Mouse (Mus musculus): ENCODE results near the gene Mob2. TPM values are rescaled to one million over a fixed set of nuclear protein-coding genes. Genes with fewer than 3 reads are reported as not detected.
A peak's percentile ranks its signal among the peaks of the same experiment; 100 is the strongest.

Mob2 gene
- polyA plus RNA-seq, 1 experiment from 2014 or later, result 57.8 TPM

GRCm38 (mm10) chr7:142045344-142045743 lies 15.5 kb downstream of the Mob2 start:
- no peaks in the 10 kb centered on the region for H3K9me3 ChIP-seq
- H3K36me3 ChIP-seq, result no peaks in the 10 kb centered on the region
- H3K27ac ChIP-seq, result peak overlapping the region; percentile 34; the same call in 1 of the 2 replicates
- no peak overlapping the region for H3K4me2 ChIP-seq (replicated peaks)
- 24% methylated on average over 2 of the region's 2 CpGs for WGBS
- ATAC-seq, result peak; percentile 44
- 0 out of 2 replicates have a peak, but pooled peaks cover 2% of the 10 kb centered on the region for H3K4me1 ChIP-seq (replicated peaks)
- no peak overlapping the region for H3K9ac ChIP-seq
- H3K27me3 ChIP-seq (replicated peaks), result no peaks in the 10 kb centered on the region
- H3K4me3 ChIP-seq (replicated peaks), result no peak overlapping the region

GRCm38 (mm10) chr7:142040756-142041155 lies 20.1 kb downstream of the Mob2 start:
- H3K4me3 ChIP-seq (replicated peaks), result no peak overlapping the region
- H3K27me3 ChIP-seq (replicated peaks), result no peaks in the 10 kb centered on the region
- no peak for ATAC-seq
- no peak overlapping the region for H3K27ac ChIP-seq
- no peaks in the 10 kb centered on the region for H3K36me3 ChIP-seq
- WGBS, result 80% methylated on average over 3 of the region's 3 CpGs
- H3K9ac ChIP-seq, result no peak overlapping the region
- H3K4me2 ChIP-seq (replicated peaks), result no peak overlapping the region
- no peaks in the 10 kb centered on the region for H3K9me3 ChIP-seq
- peaks cover 11% of the 10 kb centered on the region; the same call in 1 of the 2 replicates for H3K4me1 ChIP-seq (replicated peaks)

DNA sequence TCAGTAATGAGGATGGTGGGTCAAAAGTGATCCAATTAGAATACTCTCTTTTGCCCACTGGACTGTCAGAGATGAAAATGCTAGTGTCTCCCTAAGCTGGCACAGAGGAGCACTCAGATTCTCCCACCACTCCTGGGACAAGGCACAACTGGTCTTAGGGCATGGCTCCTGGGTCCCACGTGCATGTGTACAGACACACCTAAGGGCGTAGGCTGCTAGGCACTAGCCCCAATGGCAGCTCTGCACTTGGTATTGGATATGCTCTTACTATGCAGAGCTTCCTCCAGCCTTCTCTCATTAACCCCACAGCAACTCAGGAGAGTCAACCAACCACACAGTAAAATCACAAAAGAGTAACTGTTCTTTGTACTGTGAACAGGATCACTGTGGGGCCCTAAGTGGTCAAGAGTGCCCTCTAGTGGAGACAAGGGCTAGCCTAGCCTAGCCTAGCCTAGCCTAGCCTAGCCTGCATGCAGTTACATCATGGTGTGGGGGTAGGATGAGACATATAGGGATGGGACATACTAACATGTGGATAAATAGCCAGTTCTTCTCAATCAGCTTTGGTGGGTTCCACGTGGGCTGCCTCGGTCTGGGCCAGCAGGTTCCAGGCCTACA lies 23.2 kb downstream of the Mob2 start:
- Histone ChIP-seq H3K9ac (no peak overlapping the region), H3K4me1 (replicated peaks) (peaks cover 20% of the 10 kb centered on the region), H3K27me3 (replicated peaks) (no peaks in the 10 kb centered on the region), H3K9me3 (no peaks in the 10 kb centered on the region), H3K4me2 (replicated peaks) (no peak overlapping the region), H3K27ac (0 out of 2 replicates have a peak overlapping the region, but pooled peaks have one; percentile 9), H3K36me3 (no peaks in the 10 kb centered on the region), H3K4me3 (replicated peaks) (no peak overlapping the region)
- WGBS, result 75% methylated on average over 4 of the region's 4 CpGs
- peak; percentile 85 for ATAC-seq

DNA sequence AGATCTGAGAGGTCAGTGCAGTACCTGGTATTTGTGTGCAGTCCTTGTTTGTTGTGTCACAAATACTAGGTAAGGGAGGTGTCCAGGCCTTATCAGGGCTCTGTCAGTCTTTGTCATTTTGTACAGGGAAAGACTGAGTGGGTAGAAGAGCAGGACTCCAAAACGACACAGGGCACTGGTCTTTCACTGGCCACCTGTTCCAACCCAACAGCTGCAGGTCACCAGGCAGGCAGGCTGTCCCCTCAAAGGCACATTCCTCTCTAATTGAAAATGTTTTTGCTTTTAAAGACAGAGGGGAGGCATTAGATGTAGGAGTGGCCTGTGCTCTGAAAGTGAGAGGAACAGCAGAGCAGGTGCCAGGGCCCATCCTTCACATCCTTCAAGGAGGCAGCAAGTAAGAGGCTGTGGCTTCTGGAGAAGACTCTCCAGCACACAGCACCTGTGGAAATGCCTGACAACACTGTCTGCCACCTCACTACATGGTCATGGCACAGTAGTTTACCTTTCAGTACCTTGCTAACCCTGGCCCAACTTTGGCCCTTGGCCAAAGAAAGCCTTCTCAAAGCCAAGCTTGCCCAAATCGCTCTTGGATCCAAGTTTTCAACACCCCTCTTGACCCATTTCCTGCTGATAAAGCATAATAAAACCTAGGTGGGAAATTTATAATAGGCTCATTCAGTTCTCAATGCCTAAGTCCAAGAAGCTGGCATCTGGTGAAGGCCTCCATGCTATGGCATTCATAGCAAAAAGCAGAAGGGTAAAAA lies 25.6 kb downstream of the Mob2 start:
- no peak for ATAC-seq
- no peak overlapping the region for H3K27ac ChIP-seq

GRCm38 (mm10) chr7:142034198-142034597 lies 26.7 kb downstream of the Mob2 start:
- peak; percentile 48; the same call in 1 of the 2 replicates for ATAC-seq

More for the DNA sequence above, 25.6 kb downstream of the Mob2 start:
- no peaks in the 10 kb centered on the region for H3K9me3 ChIP-seq
- no peaks in the 10 kb centered on the region for H3K36me3 ChIP-seq
- 61% methylated on average over 2 of the region's 2 CpGs for WGBS
- H3K4me1 ChIP-seq (replicated peaks), result peaks cover 20% of the 10 kb centered on the region
- no peaks in the 10 kb centered on the region for H3K27me3 ChIP-seq (replicated peaks)
- no peak overlapping the region for H3K4me2 ChIP-seq (replicated peaks)
- H3K9ac ChIP-seq, result no peak overlapping the region
- no peak overlapping the region for H3K4me3 ChIP-seq (replicated peaks)

DNA sequence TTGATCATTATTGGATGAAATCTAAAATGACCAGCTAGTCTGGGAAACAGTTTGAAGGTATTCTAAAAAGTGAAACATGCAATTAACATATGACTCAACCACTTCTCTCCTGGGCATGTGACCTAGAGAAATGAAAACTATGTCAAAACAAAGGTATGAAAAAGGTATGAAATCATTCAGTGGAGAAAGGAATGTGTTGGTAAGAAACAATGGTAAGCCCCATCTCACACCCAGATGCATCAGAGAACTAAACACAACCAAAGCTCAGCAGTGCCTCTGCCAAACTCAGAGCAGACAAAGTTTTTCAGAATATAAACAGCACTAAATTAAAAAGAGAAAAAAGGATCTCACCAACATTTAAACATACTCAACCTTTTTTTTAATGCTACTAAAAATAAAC lies 30.8 kb downstream of the Mob2 start:
- H3K9ac ChIP-seq, result no peak overlapping the region
- H3K4me1 ChIP-seq (replicated peaks), result peaks cover 22% of the 10 kb centered on the region
- ATAC-seq, result no peak
- no peak overlapping the region for H3K4me3 ChIP-seq (replicated peaks)
- H3K36me3 ChIP-seq, result no peaks in the 10 kb centered on the region
- no peak overlapping the region for H3K27ac ChIP-seq
- H3K4me2 ChIP-seq (replicated peaks), result no peak overlapping the region
- H3K9me3 ChIP-seq, result no peaks in the 10 kb centered on the region
- no peaks in the 10 kb centered on the region for H3K27me3 ChIP-seq (replicated peaks)

More at GRCm38 (mm10) chr7:142034198-142034597, 26.7 kb downstream of the Mob2 start:
- 55% methylated on average over 2 of the region's 2 CpGs for WGBS
- Histone ChIP-seq H3K27me3 (replicated peaks) (no peaks in the 10 kb centered on the region), H3K36me3 (no peaks in the 10 kb centered on the region), H3K9me3 (no peaks in the 10 kb centered on the region), H3K4me3 (replicated peaks) (no peak overlapping the region), H3K4me2 (replicated peaks) (no peak overlapping the region), H3K4me1 (replicated peaks) (peaks cover 20% of the 10 kb centered on the region), H3K27ac (no peak overlapping the region), H3K9ac (no peak overlapping the region)

- Histone ChIP-seq H3K9ac (no peak overlapping the region), H3K4me2 (replicated peaks) (no peak overlapping the region)
Observed at GRCm38 (mm10) chr7:142025926-142026325, 34.9 kb downstream of the Mob2 start.

DNA sequence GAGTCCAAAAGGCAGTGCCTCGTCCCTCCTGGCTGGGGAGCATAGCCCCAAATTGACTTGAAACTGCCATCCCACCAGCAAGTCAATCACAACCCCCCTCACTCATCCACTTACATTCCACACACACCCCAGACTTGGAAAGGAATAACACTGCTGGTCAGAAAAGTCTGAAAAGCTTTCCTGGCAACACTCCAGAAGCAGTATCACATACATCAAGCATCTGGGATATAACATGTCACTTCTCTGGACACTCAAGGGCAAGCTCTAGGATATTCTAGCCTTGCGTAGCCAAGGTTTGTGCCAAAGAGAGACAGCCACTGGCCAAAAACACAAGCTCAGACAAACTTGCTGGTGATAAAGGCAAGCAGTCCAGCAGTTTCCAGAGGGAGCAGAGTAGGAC lies 35.7 kb downstream of the Mob2 start:
- ATAC-seq, result peak; percentile 21; the same call in 1 of the 2 replicates
- no peaks in the 10 kb centered on the region for H3K36me3 ChIP-seq
- H3K9ac ChIP-seq, result no peak overlapping the region
- H3K4me2 ChIP-seq (replicated peaks), result no peak overlapping the region
- H3K9me3 ChIP-seq, result no peaks in the 10 kb centered on the region
- peaks cover 32% of the 10 kb centered on the region for H3K4me1 ChIP-seq (replicated peaks)
- 58% methylated on average over 2 of the region's 2 CpGs for WGBS
- H3K27ac ChIP-seq, result peak overlapping the region; percentile 24; the same call in 1 of the 2 replicates
- no peaks in the 10 kb centered on the region for H3K27me3 ChIP-seq (replicated peaks)
- no peak overlapping the region for H3K4me3 ChIP-seq (replicated peaks)

More at GRCm38 (mm10) chr7:142025926-142026325, 34.9 kb downstream of the Mob2 start:
- Histone ChIP-seq H3K4me3 (replicated peaks) (no peak overlapping the region), H3K4me1 (replicated peaks) (peaks cover 25% of the 10 kb centered on the region), H3K27ac (peak overlapping the region; percentile 24; the same call in 1 of the 2 replicates), H3K36me3 (no peaks in the 10 kb centered on the region), H3K27me3 (replicated peaks) (no peaks in the 10 kb centered on the region), H3K9me3 (no peaks in the 10 kb centered on the region)
- ATAC-seq, result peak; percentile 69
- WGBS, result 59% methylated on average over 4 of the region's 4 CpGs

GRCm38 (mm10) chr7:142020827-142021226 lies 40.0 kb downstream of the Mob2 start:
- WGBS, result 42% methylated on average over 3 of the region's 3 CpGs
- H3K4me1 ChIP-seq (replicated peaks), result peaks cover 33% of the 10 kb centered on the region

DNA sequence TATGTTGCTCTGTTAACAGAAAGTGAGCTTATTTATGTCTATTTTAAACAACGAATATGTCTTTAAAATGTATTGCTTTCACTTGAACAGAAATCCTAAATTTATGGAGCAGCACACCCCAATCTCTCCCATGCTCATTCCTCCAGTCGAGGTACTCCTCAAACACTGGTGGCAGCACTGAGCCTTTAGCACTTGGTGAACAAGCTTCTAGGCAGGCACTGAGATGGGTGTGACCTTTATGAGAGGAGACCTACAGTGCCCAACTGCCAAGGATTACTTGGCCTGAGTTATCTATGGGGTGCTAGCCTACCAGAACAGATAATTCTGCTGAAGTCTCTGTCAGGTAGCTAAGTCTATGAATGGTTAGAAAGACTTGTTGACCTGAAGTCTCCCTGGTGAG lies 41.2 kb downstream of the Mob2 start:
- 0 out of 2 replicates have a peak, but pooled peaks have one; percentile 18 for ATAC-seq
- Histone ChIP-seq H3K9me3 (no peaks in the 10 kb centered on the region), H3K4me3 (replicated peaks) (no peak overlapping the region), H3K4me1 (replicated peaks) (peaks cover 24% of the 10 kb centered on the region; the same call in 1 of the 2 replicates), H3K4me2 (replicated peaks) (no peak overlapping the region), H3K36me3 (peaks cover 6% of the 10 kb centered on the region), H3K9ac (no peak overlapping the region), H3K27me3 (replicated peaks) (no peaks in the 10 kb centered on the region), H3K27ac (no peak overlapping the region)
- WGBS, result 48% methylated on average over 2 of the region's 2 CpGs

More at GRCm38 (mm10) chr7:142020827-142021226, 40.0 kb downstream of the Mob2 start:
- H3K36me3 ChIP-seq, result no peaks in the 10 kb centered on the region
- no peak overlapping the region for H3K9ac ChIP-seq
- no peaks in the 10 kb centered on the region for H3K9me3 ChIP-seq
- no peaks in the 10 kb centered on the region for H3K27me3 ChIP-seq (replicated peaks)
- H3K4me2 ChIP-seq (replicated peaks), result peak overlapping the region; percentile 10; the same call in 1 of the 2 replicates
- H3K4me3 ChIP-seq (replicated peaks), result no peak overlapping the region
- peak overlapping the region; percentile 59 for H3K27ac ChIP-seq
- ATAC-seq, result peak; percentile 37; the same call in 1 of the 2 replicates

GRCm38 (mm10) chr7:142016562-142016961 lies 44.3 kb downstream of the Mob2 start:
- Histone ChIP-seq H3K4me2 (replicated peaks) (no peak overlapping the region), H3K4me3 (replicated peaks) (no peak overlapping the region), H3K27me3 (replicated peaks) (no peaks in the 10 kb centered on the region), H3K9ac (no peak overlapping the region), H3K27ac (no peak overlapping the region), H3K4me1 (replicated peaks) (peaks cover 22% of the 10 kb centered on the region; the same call in 1 of the 2 replicates), H3K36me3 (peaks cover 6% of the 10 kb centered on the region), H3K9me3 (no peaks in the 10 kb centered on the region)
- 52% methylated on average over 1 of the region's 1 CpGs for WGBS
- ATAC-seq, result peak; percentile 54; the same call in 1 of the 2 replicates

DNA sequence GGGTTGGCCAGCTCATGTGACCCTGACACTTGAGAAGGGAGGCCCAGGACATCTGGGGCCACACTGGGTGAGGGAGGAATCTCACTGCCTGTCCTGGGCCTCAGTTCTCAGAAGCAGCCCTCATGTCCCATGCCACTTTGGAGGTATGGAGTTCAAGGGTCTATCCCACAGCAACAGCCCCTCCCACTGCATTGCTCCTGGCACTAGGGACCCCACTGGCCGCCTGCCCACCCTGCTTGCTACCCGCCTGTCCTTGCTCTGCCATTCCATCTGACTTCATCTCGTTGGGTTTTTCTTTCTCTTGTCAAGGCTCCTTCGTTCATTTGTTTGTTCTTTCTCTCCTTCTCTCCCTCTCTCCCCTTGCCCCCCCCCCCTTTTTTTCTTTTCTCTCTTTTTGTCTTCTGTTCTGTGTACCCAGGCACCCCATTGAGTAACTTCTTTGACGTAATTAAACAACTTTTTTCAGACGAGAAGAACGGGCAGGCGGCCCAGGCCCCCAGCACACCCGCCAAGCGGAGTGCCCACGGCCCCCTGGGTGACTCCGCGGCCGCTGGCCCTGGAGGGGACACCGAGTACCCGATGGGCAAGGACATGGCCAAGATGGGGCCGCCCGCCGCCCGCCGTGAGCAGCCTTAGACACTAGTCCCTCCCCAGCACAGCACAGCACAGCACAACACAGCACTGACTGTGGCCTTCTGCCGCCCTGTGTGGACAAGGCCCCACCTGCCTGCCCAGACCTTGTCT lies 59.1 kb downstream of the Mob2 start:
- Histone ChIP-seq H3K4me2 (replicated peaks) (no peak overlapping the region), H3K9me3 (no peaks in the 10 kb centered on the region), H3K4me1 (replicated peaks) (no peaks in the 10 kb centered on the region), H3K36me3 (no peaks in the 10 kb centered on the region), H3K4me3 (replicated peaks) (no peak overlapping the region), H3K27me3 (replicated peaks) (no peaks in the 10 kb centered on the region), H3K9ac (no peak overlapping the region), H3K27ac (no peak overlapping the region)
- peak; percentile 27; the same call in 1 of the 2 replicates for ATAC-seq
- 81% methylated on average over 22 of the region's 22 CpGs for WGBS
